Mouse (Mus musculus) thymus, postnatal 0 days (tissue): Measurements from ENCODE around the gene E2f2. TPM values are rescaled to one million over a fixed set of nuclear protein-coding genes. Genes with fewer than 3 reads are reported as not detected.

ENCODE experiments used
- DNase-seq: peaks from one replicate; pipeline ENCODE4 v3.0.0-alpha.2; 2015; ENCODE audit warnings: low spot score
- polyA plus RNA-seq: library from polyadenylated mRNA; unstranded; fragments of >200 nt; fragmentation: Nextera tagmentation; extraction: Ambion mirVana; gene quantifications from 2 replicates; pipeline ENCODE4 v1.2.1, GENCODE M21; 2015

Gene E2f2
- polyA plus RNA-seq, 1 experiment from 2014 or later: 64.1 TPM

DNA sequence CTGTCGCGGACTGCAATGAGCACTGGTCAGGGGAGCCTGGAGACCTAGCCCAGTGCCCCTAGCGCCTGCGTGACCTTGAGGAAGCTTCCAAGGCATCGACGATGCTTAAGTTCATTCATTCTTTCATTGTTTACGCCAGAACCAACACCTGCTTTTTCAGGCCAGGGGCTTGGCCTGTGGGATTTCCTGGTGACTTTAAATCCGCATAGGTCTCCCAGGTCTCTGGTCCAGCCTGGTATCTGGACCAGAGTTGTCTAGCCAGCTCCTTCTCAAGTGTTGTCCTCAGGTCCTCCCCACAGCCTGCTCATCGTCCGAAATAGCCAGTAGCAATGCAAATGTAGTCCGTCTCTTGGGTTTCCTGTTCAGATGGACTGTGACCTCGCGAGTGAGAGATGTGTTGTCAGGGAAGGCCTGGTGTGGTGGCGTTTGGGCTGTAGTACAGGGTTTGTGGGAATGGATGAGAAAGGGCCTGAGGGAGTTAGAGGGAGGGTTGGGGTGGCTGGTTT, 1.1 kb downstream of the E2f2 start:
- no peak for DNase-seq

DNA sequence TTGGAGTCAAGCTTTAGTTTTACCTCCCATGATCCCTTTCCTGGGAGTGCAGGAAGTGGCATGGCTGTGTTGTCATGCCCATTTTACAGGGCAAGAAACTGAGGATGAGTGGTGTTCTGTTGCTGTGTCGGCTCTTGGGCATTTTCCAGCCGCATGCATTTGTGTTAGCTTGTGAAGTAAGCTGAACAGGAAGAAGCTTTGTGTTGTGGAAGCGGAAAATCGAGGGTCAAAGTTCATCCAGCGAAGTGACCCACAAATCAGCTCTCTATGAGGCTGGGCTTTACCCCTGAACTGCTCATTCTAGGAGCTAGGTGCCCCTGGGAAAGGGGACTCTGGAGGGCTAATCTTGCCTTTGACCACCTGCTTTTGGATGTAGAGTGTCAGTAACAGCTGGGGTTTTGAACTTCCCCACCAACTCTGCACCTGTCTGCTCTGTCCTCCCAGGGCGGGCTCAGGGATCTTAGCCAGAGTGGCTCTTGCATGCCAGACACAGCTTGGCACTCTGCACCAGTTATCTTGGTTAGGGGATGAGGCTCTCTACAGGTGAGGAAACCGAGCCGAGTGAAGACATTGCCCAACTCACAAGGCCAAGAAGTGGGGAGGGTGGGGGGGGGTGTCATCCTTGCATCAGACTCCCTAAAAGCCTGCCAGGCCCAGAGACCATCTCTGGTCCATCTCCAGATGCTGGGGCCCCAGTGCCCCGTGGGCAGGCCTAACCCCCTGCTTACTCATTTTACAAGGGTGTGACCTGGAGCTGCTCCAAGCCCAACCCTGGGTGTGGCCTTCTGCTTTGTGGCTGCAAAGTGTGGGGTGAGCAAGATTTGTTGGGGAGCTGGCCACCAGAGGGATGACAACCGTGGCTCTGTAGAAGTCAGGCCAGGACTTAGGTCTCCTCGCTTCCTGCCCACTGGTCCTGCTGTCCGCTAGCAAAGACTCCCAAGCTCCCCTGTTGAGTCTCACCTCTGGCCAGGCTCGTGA, 2.3 kb downstream of the E2f2 start:
- peak; percentile 49 for DNase-seq

- peak; percentile 32 for DNase-seq
Measured at GRCm38 (mm10) chr4:136176022-136176552, 3.9 kb downstream of the E2f2 start.

DNA sequence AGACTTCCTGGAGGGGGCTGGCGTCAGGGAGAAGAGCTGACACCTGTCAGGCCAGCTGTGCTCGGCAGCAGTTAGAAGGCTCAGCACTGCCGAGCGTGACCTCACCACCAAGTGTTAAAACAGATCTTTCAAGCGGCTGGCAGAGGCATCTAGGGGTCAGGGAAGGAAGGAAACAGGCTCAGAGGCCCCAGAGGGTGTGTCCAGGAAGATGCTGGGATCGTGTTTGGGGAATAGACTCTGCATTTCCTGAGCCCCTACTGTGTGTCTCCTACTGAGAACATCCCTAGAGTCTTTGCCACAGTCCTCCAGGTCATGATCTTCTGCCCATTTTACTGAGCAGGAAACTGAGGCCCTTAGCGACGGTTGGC, 5.0 kb downstream of the E2f2 start:
- peak; percentile 84 for DNase-seq

DNA sequence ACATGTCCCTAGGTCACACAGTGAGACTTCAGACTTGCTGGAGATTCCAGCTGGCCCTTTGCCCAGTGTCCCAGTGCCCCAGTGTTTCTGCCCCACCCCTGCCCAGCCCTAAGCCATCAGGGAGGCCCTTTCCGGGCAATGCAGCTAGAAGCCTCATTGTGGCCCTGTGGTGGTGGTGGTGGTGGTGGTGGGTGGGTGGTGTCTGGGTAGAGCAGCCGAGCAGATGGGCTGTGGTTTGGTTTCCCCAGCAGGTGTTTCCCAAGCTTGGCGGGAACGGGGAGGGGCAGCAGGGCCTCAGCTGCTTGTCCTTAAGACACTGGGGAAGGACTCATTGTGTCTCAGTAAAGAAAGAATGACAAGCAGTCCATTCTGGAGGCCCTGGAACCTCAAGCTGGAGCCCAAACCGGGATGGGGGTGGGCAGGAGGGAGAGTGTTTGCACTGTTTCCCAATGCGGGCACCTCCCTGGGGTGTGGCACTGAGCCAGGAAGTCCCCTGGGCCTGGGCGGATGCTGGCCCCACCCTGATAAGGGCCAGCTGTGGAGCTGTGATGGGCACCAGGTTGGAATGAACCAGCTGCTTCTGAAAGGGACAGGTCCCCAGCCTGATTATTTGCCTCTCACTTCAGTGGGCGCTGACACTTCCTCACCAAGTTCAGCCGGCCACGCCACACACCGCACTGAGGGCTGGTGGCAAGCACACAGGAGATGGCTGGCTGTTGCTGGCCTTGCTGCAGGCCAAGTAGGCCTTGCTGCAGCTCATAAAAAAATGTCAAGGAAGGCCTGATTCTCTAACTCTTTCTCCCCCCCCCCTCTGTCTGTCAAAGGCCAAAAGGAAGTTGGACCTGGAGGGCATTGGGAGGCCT, 5.6 kb downstream of the E2f2 start:
- DNase-seq: peak; percentile 89

- peak; percentile 36 for DNase-seq
Measured at GRCm38 (mm10) chr4:136178475-136178921, 6.3 kb downstream of the E2f2 start.

GRCm38 (mm10) chr4:136179456-136179855, 7.3 kb downstream of the E2f2 start:
- no peak for DNase-seq

GRCm38 (mm10) chr4:136179998-136180397, 7.8 kb downstream of the E2f2 start:
- DNase-seq: peak; percentile 93

DNA sequence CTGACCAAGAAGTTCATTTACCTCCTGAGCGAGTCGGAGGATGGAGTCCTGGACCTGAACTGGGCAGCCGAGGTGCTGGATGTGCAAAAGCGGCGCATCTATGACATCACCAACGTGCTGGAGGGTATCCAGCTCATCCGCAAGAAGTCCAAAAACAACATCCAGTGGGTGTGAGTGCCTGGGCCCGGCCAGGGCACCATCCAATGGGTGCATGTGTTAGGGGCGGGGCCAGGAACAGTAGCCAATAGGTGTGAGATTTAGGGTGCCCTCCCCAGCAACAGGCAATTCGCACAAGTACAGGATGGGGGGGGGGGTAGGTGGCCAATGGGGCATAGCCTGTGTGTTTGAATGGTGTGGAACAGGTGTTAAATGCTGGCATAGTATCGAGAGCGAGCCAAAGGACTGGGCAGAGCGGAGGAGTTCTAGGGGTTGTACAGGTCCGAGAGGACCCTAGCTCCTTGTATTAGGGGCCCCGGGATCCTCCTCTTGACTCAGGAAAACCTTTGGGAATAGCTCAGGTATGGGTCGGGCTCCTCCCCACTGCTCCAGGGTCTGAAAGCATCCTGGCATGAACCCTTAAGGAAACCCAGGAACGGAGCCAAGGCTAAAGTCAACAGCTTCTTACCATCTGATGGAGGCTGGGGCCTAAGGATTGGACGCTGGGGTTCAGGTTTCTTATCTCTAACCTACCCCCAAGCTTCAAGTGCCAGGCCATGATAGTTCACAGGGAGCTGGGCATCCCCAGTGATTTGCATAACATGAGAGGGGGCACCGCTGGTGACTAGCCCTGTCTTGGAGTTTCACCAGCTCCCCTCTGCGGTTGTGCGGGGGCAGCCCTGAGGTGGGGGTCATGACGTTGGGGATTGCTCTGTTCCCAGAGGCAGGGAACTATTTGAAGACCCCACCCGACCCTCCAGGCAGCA, 8.5 kb downstream of the E2f2 start:
- peak; percentile 93 for DNase-seq

GRCm38 (mm10) chr4:136181367-136181766, 9.2 kb downstream of the E2f2 start:
- DNase-seq: peak; percentile 27

- no peak for DNase-seq
Measured at GRCm38 (mm10) chr4:136185375-136185774, 13.2 kb downstream of the E2f2 start.

DNA sequence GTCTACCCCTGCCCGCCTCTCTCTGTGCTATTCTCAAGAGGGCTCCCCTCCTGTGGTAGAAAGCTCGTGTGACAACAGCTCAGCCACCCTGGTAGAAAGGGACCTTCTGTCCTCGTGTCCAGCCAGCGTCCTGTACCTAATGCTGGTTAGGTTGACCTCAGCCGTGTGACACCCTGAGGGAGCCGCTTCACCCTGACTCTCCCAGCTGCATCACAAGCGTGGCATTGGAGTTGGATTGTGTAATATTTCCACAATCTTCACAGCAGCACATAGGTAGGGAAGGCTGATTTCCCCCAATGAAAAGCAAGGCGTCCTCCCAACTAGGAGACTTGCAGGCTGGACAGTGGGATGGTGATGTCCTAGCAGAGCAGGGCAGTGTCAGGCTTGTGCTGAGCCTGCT, 14.1 kb downstream of the E2f2 start:
- DNase-seq: no peak

GRCm38 (mm10) chr4:136186739-136187472, 14.7 kb downstream of the E2f2 start:
- no peak for DNase-seq

DNA sequence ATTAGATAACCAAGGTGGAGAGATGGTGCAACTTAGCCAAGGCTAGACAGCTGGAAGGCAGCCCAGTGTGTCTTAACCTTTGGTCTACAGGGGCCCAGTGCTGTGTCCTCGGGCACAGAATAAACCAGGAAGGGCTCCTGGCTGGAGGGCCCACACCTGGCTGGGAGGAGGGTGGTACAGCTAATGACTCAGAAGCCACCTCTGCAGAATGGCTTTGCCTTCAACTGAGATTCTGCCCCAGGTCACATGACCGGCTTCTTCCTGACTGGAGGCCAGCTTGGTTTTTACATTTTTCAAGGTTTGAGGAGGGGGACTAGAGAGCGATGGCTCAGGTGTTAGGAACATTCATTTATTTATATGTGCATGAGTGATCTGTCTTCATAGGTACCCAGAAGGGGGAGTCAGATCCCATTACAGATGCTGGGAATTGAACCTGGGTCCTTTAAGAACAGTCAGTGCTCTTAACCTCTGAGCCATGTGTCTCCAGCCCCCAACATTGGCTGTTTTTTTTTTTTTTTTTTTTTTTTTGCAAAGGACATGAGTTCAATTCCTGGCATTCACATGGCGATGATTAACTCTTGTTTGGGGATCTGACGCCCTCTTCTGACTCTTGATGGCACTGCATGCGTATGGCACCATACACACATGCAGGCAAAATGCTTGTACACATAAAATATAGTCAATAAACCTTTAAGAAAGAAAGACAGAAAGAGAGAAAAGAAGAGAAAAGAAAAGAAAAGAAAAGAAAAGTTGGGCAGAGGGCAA, 17.0 kb downstream of the E2f2 start:
- peak; percentile 39 for DNase-seq

- DNase-seq: peak; percentile 35
Measured at GRCm38 (mm10) chr4:136189912-136190311, 17.7 kb downstream of the E2f2 start.

- DNase-seq: no peak
Measured at GRCm38 (mm10) chr4:136193571-136193970, 21.4 kb downstream of the E2f2 start.

DNA sequence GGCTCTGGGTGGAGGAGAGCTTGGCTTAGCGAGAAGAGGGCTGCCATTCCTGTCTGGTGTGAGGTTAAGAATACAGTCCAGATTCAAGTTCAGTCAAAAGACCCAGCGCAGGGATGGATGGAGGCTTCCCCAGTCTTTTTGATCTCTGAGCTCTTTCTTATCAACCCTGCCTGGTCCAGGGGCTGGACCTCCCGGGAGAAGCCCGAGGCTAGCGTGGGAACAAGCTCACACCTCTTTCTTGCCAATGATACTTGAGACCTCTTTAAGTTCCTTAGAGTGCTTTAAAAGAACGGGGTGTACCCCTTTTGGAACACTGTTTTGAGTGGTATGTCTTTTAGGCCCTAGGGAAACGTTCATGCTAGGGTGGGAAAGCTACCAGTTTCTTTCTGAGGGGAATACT, 22.8 kb downstream of the E2f2 start:
- no peak for DNase-seq

GRCm38 (mm10) chr4:136195629-136196028, 23.4 kb downstream of the E2f2 start:
- no peak for DNase-seq

GRCm38 (mm10) chr4:136196201-136196600, 24.0 kb downstream of the E2f2 start:
- no peak for DNase-seq
